Mouse (Mus musculus): Measurements from ENCODE around the gene Pde7b. TPM values are rescaled to one million over a fixed set of nuclear protein-coding genes. Genes with fewer than 3 reads are reported as not detected.

The Pde7b gene
- polyA plus RNA-seq, 1 experiment from 2014 or later: 3.6 TPM

DNA sequence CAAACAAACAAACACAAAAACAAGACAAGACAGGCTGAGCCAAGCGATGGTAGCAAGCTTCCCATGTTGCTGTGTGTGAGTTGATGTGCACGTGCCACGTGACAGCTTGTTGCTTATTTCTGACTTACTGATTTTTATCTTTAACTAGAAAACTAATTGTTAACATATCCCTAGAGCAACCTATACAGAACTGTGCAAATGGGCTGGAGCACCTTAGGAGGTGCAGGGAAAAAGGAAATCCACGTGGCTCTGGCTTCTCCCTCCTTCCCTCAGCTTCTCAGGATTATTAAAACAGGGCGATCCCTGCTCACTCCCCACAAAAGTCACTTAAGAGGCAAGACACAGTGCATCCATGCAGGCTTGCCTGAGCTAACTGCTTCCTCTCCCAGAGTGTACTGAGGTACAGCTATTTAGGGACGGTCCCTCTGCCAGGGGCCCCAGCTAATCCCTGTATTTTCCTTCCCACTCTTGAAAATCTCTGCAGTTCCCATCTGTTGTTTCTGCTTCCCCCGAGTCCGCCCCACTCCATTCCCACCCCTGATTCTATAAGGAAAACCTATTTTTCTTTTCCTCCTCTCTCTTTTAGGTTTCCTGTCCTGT, 606 bp upstream of the Pde7b start:
- Histone ChIP-seq H3K4me2 (ENCODE audit: low read depth, low read length) (peak overlapping the region; percentile 62), H3K27ac (ENCODE audit: low read length) (no peak overlapping the region), H3K4me3 (ENCODE audit: low read length) (peak overlapping the region; percentile 49), H3K4me1 (replicated peaks; ENCODE audit: control insufficient read depth, insufficient read depth, low read length) (peaks cover 16% of the 10 kb centered on the region), H3K9me3 (ENCODE audit: control insufficient read depth, low read length) (no peaks in the 10 kb centered on the region), H3K36me3 (ENCODE audit: control insufficient read depth, insufficient read depth, low read length) (no peaks in the 10 kb centered on the region), H3K9ac (ENCODE audit: low read length) (peak overlapping the region; percentile 49; the same call in 1 of the 2 replicates), H3K27me3 (ENCODE audit: control insufficient read depth, insufficient read depth, low read depth, low read length) (no peaks in the 10 kb centered on the region)
- 57% methylated on average over 8 of the region's 8 CpGs for WGBS
- ATAC-seq (ENCODE audit: low read depth): no peak

DNA sequence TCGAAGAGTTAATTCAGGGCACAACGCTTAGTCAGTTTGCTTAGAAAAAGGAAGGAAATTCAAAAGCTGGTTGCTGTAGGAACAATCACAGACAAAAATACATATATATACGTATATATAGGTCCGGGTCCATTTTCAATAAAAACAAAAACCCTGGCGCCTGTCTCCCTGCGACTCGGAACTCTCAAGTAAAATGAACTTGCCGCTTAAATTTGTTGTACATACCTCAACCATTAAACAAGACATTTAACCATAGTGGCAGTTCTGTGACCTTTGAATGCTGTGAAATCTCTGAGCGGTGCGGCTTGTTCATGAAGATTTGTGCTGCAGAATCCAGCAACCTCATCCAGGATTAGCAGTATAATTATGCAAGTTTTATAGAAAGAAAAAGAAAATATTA, 427 bp downstream of the Pde7b start:
- Histone ChIP-seq H3K36me3 (ENCODE audit: control insufficient read depth, insufficient read depth, low read length) (no peaks in the 10 kb centered on the region), H3K9me3 (ENCODE audit: control insufficient read depth, low read length) (no peaks in the 10 kb centered on the region), H3K4me3 (ENCODE audit: low read length) (peak overlapping the region; percentile 49), H3K27me3 (ENCODE audit: control insufficient read depth, insufficient read depth, low read depth, low read length) (no peaks in the 10 kb centered on the region), H3K9ac (ENCODE audit: low read length) (peak overlapping the region; percentile 49), H3K27ac (ENCODE audit: low read length) (no peak overlapping the region), H3K4me1 (replicated peaks; ENCODE audit: control insufficient read depth, insufficient read depth, low read length) (peaks cover 16% of the 10 kb centered on the region), H3K4me2 (ENCODE audit: low read depth, low read length) (peak overlapping the region; percentile 62)
- ATAC-seq (ENCODE audit: low read depth): no peak; the same call in 1 of the 2 replicates
- 18% methylated on average over 10 of the region's 10 CpGs for WGBS

DNA sequence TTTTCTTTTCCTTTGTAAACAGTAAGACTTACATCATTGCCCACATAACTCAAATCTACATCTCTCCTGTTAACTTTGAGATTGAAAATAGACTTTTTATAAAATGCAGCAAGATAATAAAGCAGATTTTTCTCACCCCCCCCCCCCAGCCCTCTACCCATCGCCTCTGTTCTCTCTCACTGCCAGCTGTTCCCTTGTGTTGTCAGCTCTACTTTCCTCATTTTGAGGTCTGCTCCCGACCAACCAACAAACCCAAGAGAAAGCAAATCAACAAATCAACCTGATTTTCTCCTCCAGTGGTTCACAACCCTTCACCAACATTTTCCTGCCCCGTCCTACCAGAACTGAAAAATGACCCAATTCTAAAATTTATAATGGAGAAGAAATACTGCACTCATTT, 916 bp downstream of the Pde7b start:
- Histone ChIP-seq H3K36me3 (ENCODE audit: control insufficient read depth, insufficient read depth, low read length) (no peaks in the 10 kb centered on the region), H3K27ac (ENCODE audit: low read length) (no peak overlapping the region), H3K27me3 (ENCODE audit: control insufficient read depth, insufficient read depth, low read depth, low read length) (no peaks in the 10 kb centered on the region), H3K9ac (ENCODE audit: low read length) (peak overlapping the region; percentile 49), H3K4me2 (ENCODE audit: low read depth, low read length) (peak overlapping the region; percentile 62), H3K9me3 (ENCODE audit: control insufficient read depth, low read length) (no peaks in the 10 kb centered on the region), H3K4me3 (ENCODE audit: low read length) (peak overlapping the region; percentile 49), H3K4me1 (replicated peaks; ENCODE audit: control insufficient read depth, insufficient read depth, low read length) (peaks cover 16% of the 10 kb centered on the region)
- 17% methylated on average over 3 of the region's 3 CpGs for WGBS
- ATAC-seq (ENCODE audit: low read depth): no peak; the same call in 1 of the 2 replicates

DNA sequence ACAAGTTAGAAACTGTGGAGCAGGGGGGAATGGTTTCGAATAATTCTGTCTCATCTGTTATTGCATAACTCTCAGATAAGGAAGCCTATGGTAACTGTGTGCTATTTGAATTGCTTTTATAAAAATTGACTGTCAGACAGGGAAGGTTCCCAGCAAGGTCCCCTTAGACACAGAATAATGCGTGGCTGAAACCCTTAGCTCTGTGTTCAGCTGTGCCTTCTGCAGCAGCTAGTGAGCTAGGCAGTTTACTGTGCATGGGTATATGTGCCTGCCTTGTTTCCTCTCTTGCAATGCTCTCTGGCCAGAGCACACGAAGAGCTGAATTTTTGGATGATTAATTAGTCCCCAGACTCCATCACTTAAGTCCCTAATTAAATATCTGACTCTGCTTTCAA, 1.4 kb downstream of the Pde7b start:
- WGBS: 8% methylated on average over 3 of the region's 3 CpGs
- Histone ChIP-seq H3K4me2 (ENCODE audit: low read depth, low read length) (peak overlapping the region; percentile 62), H3K4me1 (replicated peaks; ENCODE audit: control insufficient read depth, insufficient read depth, low read length) (peaks cover 16% of the 10 kb centered on the region), H3K27me3 (ENCODE audit: control insufficient read depth, insufficient read depth, low read depth, low read length) (no peaks in the 10 kb centered on the region), H3K4me3 (ENCODE audit: low read length) (peak overlapping the region; percentile 34), H3K36me3 (ENCODE audit: control insufficient read depth, insufficient read depth, low read length) (no peaks in the 10 kb centered on the region), H3K9me3 (ENCODE audit: control insufficient read depth, low read length) (no peaks in the 10 kb centered on the region), H3K27ac (ENCODE audit: low read length) (peak overlapping the region; percentile 71), H3K9ac (ENCODE audit: low read length) (no peak overlapping the region; the same call in 1 of the 2 replicates)
- peak; percentile 41; the same call in 1 of the 2 replicates for ATAC-seq (ENCODE audit: low read depth)

DNA sequence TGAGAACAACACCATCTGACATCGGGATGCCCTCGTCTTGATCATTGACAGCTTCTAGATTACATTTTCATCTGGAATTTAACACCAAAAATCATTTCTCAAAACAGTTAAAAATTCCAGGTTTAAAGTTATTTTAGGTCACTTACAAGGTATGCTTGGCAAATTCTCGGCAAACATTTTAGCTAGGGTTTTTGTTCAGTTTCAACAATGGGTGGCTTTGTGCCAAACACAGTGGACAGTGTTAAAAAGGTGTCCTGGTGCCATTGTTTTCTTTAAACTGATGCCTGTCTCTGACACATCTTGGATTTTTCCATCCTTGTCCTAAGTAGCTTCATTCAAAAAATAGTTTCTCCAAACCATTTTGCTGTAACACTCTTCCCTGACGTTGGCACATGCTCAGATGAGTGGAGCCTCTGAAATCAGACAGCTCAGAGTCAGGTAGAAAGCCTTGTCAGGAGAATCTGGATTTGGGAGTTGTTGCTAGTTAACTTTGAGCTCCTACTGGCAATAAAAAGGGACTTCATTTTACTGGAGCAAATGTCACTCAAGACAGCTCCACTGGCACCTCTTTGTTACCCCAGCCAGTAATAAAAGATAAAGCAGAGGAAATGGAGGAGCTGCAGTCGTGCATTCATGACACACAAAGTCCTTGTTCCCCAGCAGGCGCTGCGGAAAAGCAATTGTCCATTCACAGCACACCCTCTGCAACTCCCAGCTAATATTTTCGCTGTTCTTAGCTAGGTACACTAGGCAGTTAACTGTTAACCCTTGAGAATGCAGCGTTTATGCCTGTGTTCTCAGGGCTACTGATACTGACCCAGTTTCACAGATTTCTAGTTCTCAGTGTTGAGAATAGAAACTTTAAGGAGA, 2.0 kb downstream of the Pde7b start:
- H3K36me3 ChIP-seq (ENCODE audit: control insufficient read depth, insufficient read depth, low read length): no peaks in the 10 kb centered on the region
- H3K9ac ChIP-seq (ENCODE audit: low read length): peak overlapping the region; percentile 26
- peak overlapping the region; percentile 34 for H3K4me3 ChIP-seq (ENCODE audit: low read length)
- WGBS: 27% methylated on average over 9 of the region's 9 CpGs
- H3K4me1 ChIP-seq (replicated peaks; ENCODE audit: control insufficient read depth, insufficient read depth, low read length): peaks cover 16% of the 10 kb centered on the region
- peak overlapping the region; percentile 62 for H3K4me2 ChIP-seq (ENCODE audit: low read depth, low read length)
- no peaks in the 10 kb centered on the region for H3K9me3 ChIP-seq (ENCODE audit: control insufficient read depth, low read length)
- H3K27ac ChIP-seq (ENCODE audit: low read length): peak overlapping the region; percentile 71
- peak; percentile 35; the same call in 1 of the 2 replicates for ATAC-seq (ENCODE audit: low read depth)
- no peaks in the 10 kb centered on the region for H3K27me3 ChIP-seq (ENCODE audit: control insufficient read depth, insufficient read depth, low read depth, low read length)

DNA sequence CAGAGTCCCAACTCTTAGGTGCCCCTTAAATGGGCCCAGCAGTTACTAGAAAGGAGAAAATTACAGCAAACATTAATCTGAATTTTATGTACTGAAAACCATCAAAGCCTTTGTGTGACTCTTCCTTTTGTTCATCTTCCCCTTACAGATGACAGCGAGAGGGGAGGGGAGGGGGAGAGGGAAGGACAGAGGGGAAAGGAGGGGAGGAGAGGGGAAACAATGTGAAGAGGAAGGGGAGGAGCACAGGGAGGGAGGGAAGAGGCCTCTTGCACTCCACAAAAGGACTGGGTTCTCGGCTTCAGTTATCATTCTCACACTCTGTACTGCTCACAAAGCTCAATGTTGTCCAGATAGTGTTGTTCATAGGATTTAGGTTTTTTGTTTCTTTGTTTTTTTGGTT, 5.7 kb downstream of the Pde7b start:
- H3K4me2 ChIP-seq (ENCODE audit: low read depth, low read length): no peak overlapping the region
- no peaks in the 10 kb centered on the region for H3K36me3 ChIP-seq (ENCODE audit: control insufficient read depth, insufficient read depth, low read length)
- 58% methylated on average over 2 of the region's 2 CpGs for WGBS
- no peak overlapping the region for H3K4me3 ChIP-seq (ENCODE audit: low read length)
- no peak for ATAC-seq (ENCODE audit: low read depth)
- no peaks in the 10 kb centered on the region for H3K9me3 ChIP-seq (ENCODE audit: control insufficient read depth, low read length)
- no peak overlapping the region for H3K9ac ChIP-seq (ENCODE audit: low read length)
- H3K27me3 ChIP-seq (ENCODE audit: control insufficient read depth, insufficient read depth, low read depth, low read length): no peaks in the 10 kb centered on the region
- H3K27ac ChIP-seq (ENCODE audit: low read length): no peak overlapping the region
- peaks cover 14% of the 10 kb centered on the region for H3K4me1 ChIP-seq (replicated peaks; ENCODE audit: control insufficient read depth, insufficient read depth, low read length)

DNA sequence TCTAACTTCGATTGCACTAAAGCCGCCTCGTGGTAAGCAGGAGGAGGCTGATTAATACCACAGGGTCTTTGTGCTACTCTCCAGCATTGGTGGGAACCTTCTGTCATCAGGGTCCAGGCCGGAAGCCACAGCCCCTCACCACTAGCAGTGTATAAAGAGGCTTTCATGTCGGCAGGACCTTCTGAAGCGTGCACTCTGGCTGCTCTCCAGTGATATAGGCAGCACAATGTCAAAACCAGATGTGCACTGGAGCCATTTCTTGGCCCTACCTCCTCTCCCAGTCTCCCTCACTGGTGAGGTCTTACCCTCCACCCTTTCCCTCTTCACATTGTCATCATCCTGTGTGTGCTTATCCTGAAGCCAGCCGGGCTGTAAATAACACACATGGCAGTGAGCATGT, 24.2 kb downstream of the Pde7b start:
- ATAC-seq (ENCODE audit: low read depth): peak; percentile 36; the same call in 1 of the 2 replicates
- no peaks in the 10 kb centered on the region; the same call in 1 of the 2 replicates for H3K4me1 ChIP-seq (replicated peaks; ENCODE audit: control insufficient read depth, insufficient read depth, low read length)
- no peak overlapping the region for H3K27ac ChIP-seq (ENCODE audit: low read length)
- no peak overlapping the region for H3K4me2 ChIP-seq (ENCODE audit: low read depth, low read length)
- no peaks in the 10 kb centered on the region for H3K9me3 ChIP-seq (ENCODE audit: control insufficient read depth, low read length)
- no peaks in the 10 kb centered on the region for H3K27me3 ChIP-seq (ENCODE audit: control insufficient read depth, insufficient read depth, low read depth, low read length)
- no peak overlapping the region for H3K9ac ChIP-seq (ENCODE audit: low read length)
- H3K36me3 ChIP-seq (ENCODE audit: control insufficient read depth, insufficient read depth, low read length): no peaks in the 10 kb centered on the region
- WGBS: 50% methylated on average over 7 of the region's 7 CpGs
- H3K4me3 ChIP-seq (ENCODE audit: low read length): no peak overlapping the region

DNA sequence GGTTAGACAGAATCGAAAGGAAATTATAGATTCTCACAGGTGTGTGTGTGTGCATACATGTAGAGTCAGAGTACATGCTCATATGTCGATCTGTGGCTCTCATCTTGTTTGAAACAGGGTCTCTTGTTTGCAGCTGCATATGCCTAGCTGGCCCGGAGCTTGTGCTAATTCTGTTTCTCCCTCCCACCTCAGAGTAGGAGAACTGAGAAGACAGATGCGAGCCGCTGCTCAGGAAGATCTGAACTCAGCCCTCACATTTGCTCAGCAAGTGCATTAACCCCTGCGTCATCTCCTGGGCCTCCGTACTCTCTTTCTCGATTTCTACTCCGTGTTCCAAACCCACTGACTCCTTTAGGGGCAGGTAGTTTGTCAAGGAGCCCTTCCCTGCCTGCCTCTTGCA, 25.0 kb downstream of the Pde7b start:
- WGBS: 86% methylated on average over 9 of the region's 9 CpGs
- Histone ChIP-seq H3K27ac (ENCODE audit: low read length) (no peak overlapping the region), H3K9me3 (ENCODE audit: control insufficient read depth, low read length) (no peaks in the 10 kb centered on the region), H3K4me1 (replicated peaks; ENCODE audit: control insufficient read depth, insufficient read depth, low read length) (no peaks in the 10 kb centered on the region; the same call in 1 of the 2 replicates), H3K4me3 (ENCODE audit: low read length) (no peak overlapping the region), H3K9ac (ENCODE audit: low read length) (no peak overlapping the region), H3K36me3 (ENCODE audit: control insufficient read depth, insufficient read depth, low read length) (no peaks in the 10 kb centered on the region), H3K4me2 (ENCODE audit: low read depth, low read length) (no peak overlapping the region), H3K27me3 (ENCODE audit: control insufficient read depth, insufficient read depth, low read depth, low read length) (no peaks in the 10 kb centered on the region)
- no peak for ATAC-seq (ENCODE audit: low read depth)

DNA sequence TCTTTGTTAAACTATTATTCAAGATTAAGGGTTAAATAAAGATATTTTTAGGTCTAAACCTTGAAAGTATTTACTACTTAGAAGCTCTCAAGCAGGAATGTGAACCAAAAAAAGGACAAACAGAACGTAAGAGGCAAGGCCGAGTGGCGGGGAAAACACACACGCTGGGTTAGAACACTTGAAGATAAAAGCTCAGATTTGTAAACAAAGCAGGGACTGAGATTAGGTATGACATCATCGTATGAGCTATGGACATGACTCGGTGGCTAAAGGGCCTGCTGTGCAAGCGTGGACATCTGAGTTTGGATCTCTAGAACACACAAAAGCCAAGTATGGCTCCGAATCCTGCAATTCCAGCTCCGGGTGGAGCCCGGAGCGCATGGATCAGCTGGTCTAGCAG, 29.2 kb downstream of the Pde7b start:
- Histone ChIP-seq H3K4me1 (replicated peaks; ENCODE audit: control insufficient read depth, insufficient read depth, low read length) (no peaks in the 10 kb centered on the region; the same call in 1 of the 2 replicates), H3K27ac (ENCODE audit: low read length) (no peak overlapping the region; the same call in 1 of the 2 replicates), H3K9me3 (ENCODE audit: control insufficient read depth, low read length) (no peaks in the 10 kb centered on the region), H3K27me3 (ENCODE audit: control insufficient read depth, insufficient read depth, low read depth, low read length) (no peaks in the 10 kb centered on the region), H3K4me2 (ENCODE audit: low read depth, low read length) (no peak overlapping the region), H3K4me3 (ENCODE audit: low read length) (no peak overlapping the region), H3K36me3 (ENCODE audit: control insufficient read depth, insufficient read depth, low read length) (no peaks in the 10 kb centered on the region), H3K9ac (ENCODE audit: low read length) (no peak overlapping the region)
- 43% methylated on average over 11 of the region's 11 CpGs for WGBS
- peak; percentile 45 for ATAC-seq (ENCODE audit: low read depth)

Data from lung, embryonic 16.5 days (tissue).